Mouse (Mus musculus): ENCODE measurements at regions not wholly inside any gene's neighbourhood (a gene's known extent, or its start where the extent isn't known, plus 50 kb on each side); places are given as distances from the start of the nearest gene placed in this dataset.

DNA sequence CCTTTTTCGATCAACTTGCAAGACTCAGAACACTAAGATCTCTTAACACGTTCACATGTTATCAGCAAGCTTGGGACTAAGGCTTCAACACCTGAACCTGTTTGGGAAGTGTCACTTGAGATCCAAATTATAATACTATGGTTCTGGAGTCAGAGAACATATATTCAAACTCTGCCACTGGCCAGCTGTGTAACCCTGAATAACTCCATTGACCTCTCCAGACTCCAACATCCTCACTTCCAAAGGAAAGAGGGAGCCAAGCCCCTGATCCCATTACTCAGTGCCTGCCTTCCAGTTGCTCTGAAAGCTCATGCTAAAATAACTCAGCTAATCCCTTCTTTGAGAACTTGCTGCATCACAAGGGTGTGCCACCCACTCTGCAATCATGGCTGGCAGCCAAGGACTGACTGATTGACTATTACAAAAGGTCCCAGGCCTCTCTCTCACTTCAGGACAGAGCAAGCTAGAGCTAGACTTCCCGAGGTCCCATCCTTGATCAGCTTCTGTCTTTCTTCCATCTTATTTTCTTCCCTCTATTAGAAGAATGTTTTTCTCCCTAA lies 58.8 kb upstream of the 9330182O14Rik start:
- Histone ChIP-seq H3K9ac (replicated peaks; ENCODE audit: low read depth, low read length) (no peak overlapping the region), H3K27ac (ENCODE audit: low read depth, low read length) (no peak overlapping the region), H3K4me2 (ENCODE audit: low read depth, low read length) (no peak overlapping the region), H3K4me3 (ENCODE audit: low read depth, low read length) (no peak overlapping the region), H3K4me1 (ENCODE audit: control insufficient read depth, insufficient read depth, low read length) (no peaks in the 10 kb centered on the region), H3K9me3 (ENCODE audit: control insufficient read depth, low read length) (no peaks in the 10 kb centered on the region), H3K36me3 (ENCODE audit: control insufficient read depth, insufficient read depth, low read length) (no peaks in the 10 kb centered on the region), H3K27me3 (ENCODE audit: control insufficient read depth, insufficient read depth, low read length) (no peaks in the 10 kb centered on the region)
- whole genome bisulfite sequencing, result 71% methylated on average over 3 of the region's 3 CpGs
- ATAC-seq (ENCODE audit: low read depth), result no peak

- Histone ChIP-seq H3K9ac (replicated peaks; ENCODE audit: low read depth, low read length) (no peak overlapping the region), H3K36me3 (ENCODE audit: control insufficient read depth, insufficient read depth, low read length) (no peaks in the 10 kb centered on the region), H3K27ac (ENCODE audit: low read depth, low read length) (no peak overlapping the region), H3K27me3 (ENCODE audit: control insufficient read depth, insufficient read depth, low read length) (no peaks in the 10 kb centered on the region), H3K9me3 (ENCODE audit: control insufficient read depth, low read length) (no peaks in the 10 kb centered on the region), H3K4me2 (ENCODE audit: low read depth, low read length) (no peak overlapping the region), H3K4me3 (ENCODE audit: low read depth, low read length) (no peak overlapping the region), H3K4me1 (ENCODE audit: control insufficient read depth, insufficient read depth, low read length) (no peaks in the 10 kb centered on the region)
- ATAC-seq (ENCODE audit: low read depth), result no peak
- 48% methylated on average over 6 of the region's 6 CpGs for WGBS
These were observed 54.3 kb upstream of the 9330182O14Rik start for GRCm38 (mm10) chr15:40079872-40080271.

Data from neural tube, embryonic 14.5 days (tissue).